Mouse (Mus musculus): ENCODE results near the gene Pole4.

Pole4 gene

GRCm38 (mm10) chr6:82705221-82705620, at the start of gene Pole4:
Gene Pole4 (minus strand): TSS chr6:82705365.
- no peak for DNase-seq

GRCm38 (mm10) chr6:82754769-82755168, 49.6 kb upstream of the Pole4 start:
- no peak for DNase-seq

GRCm38 (mm10) chr6:82753638-82754361, 48.6 kb upstream of the Pole4 start:
- DNase-seq, result no peak

GRCm38 (mm10) chr6:82753061-82753460, 47.9 kb upstream of the Pole4 start:
- DNase-seq, result no peak

GRCm38 (mm10) chr6:82751791-82752190, 46.6 kb upstream of the Pole4 start:
- no peak for DNase-seq

GRCm38 (mm10) chr6:82751031-82751430, 45.9 kb upstream of the Pole4 start:
- DNase-seq, result no peak

- DNase-seq, result peak in 1 of 2 experiments; percentile 11
These were observed 44.9 kb upstream of the Pole4 start for GRCm38 (mm10) chr6:82750063-82750462.

GRCm38 (mm10) chr6:82748106-82748672, 43.0 kb upstream of the Pole4 start:
- DNase-seq, result no peak

GRCm38 (mm10) chr6:82747085-82747484, 41.9 kb upstream of the Pole4 start:
- no peak for DNase-seq

GRCm38 (mm10) chr6:82744553-82744952, 39.4 kb upstream of the Pole4 start:
- no peak for DNase-seq

GRCm38 (mm10) chr6:82741518-82741880, 36.3 kb upstream of the Pole4 start:
- no peak for DNase-seq

- no peak for DNase-seq
These were observed 35.8 kb upstream of the Pole4 start for GRCm38 (mm10) chr6:82740868-82741517.

- peak; percentile 66 to 68 for DNase-seq
These were observed 35.1 kb upstream of the Pole4 start for GRCm38 (mm10) chr6:82740269-82740668.

GRCm38 (mm10) chr6:82737634-82738540, 32.7 kb upstream of the Pole4 start:
- no peak for DNase-seq

GRCm38 (mm10) chr6:82736626-82737600, 31.7 kb upstream of the Pole4 start:
- DNase-seq, result no peak

- no peak for DNase-seq
These were observed 30.2 kb upstream of the Pole4 start for GRCm38 (mm10) chr6:82735347-82735746.

GRCm38 (mm10) chr6:82728635-82729034, 23.5 kb upstream of the Pole4 start:
- no peak for DNase-seq

GRCm38 (mm10) chr6:82727206-82727605, 22.0 kb upstream of the Pole4 start:
- DNase-seq, result no peak

- no peak for DNase-seq
These were observed 18.2 kb upstream of the Pole4 start for GRCm38 (mm10) chr6:82723321-82723720.

- DNase-seq, result no peak
These were observed 11.0 kb upstream of the Pole4 start for GRCm38 (mm10) chr6:82716126-82716525.

GRCm38 (mm10) chr6:82715653-82716052, 10.5 kb upstream of the Pole4 start:
- peak in 1 of 2 experiments; percentile 8 for DNase-seq

GRCm38 (mm10) chr6:82715253-82715652, 10.1 kb upstream of the Pole4 start:
- no peak for DNase-seq
